Mouse (Mus musculus) midbrain, embryonic 12.5 days (tissue): Measurements from ENCODE around the gene Slc10a6. TPM values are rescaled to one million over a fixed set of nuclear protein-coding genes. Genes with fewer than 3 reads are reported as not detected.
A peak's percentile ranks its signal among the peaks of the same experiment; 100 is the strongest.

Source experiments
- ATAC-seq: fragments of 200-750 bp; cut with Nextera tagmentation; 2 replicates; pipeline ENCODE4 v1.8.0; 2017; ENCODE audit warnings: low read depth, moderate TSS enrichment, moderate library complexity; ENCODE audit not compliant: low FRiP score
- H3K27ac ChIP-seq: fragments of 300-500 bp; sonication (generic); replicated peaks from 2 replicates; pipeline ENCODE4 v1.5.1; 2016; ENCODE audit warnings: mild to moderate bottlenecking
- H3K27me3 ChIP-seq: fragments of 300-500 bp; sonication (generic); 2 replicates; pipeline ENCODE4 v1.6.1; 2016; ENCODE audit warnings: mild to moderate bottlenecking
- H3K36me3 ChIP-seq: fragments of 300-500 bp; sonication (generic); 2 replicates; pipeline ENCODE4 v1.6.1; 2016
- H3K4me1 ChIP-seq: fragments of 300-500 bp; sonication (generic); 2 replicates; pipeline ENCODE4 v1.6.1; 2016
- H3K4me2 ChIP-seq: fragments of 300-500 bp; sonication (generic); replicated peaks from 2 replicates; pipeline ENCODE4 v1.6.1; 2016; ENCODE audit warnings: mild to moderate bottlenecking, moderate library complexity
- H3K4me3 ChIP-seq: fragments of 300-500 bp; sonication (generic); 2 replicates; pipeline ENCODE4 v1.5.1; 2016; ENCODE audit warnings: mild to moderate bottlenecking
- H3K9ac ChIP-seq: fragments of 300-500 bp; sonication (generic); replicated peaks from 2 replicates; pipeline ENCODE4 v1.6.1; 2016; ENCODE audit warnings: mild to moderate bottlenecking, moderate library complexity
- H3K9me3 ChIP-seq: fragments of 300-500 bp; sonication (generic); 2 replicates; pipeline ENCODE4 v1.6.1; 2016; ENCODE audit warnings: mild to moderate bottlenecking
- WGBS: fragments of 180-500 bp; shearing (Covaris S2); methylation state at CpG from one replicate; pipeline ENCODE4 v1.1.7; 2016; 5-methylcytosine and 5-hydroxymethylcytosine counted together
- polyA plus RNA-seq: library from polyadenylated mRNA; unstranded; fragments of >200 nt; fragmentation: Nextera tagmentation; extraction: Ambion mirVana; gene quantifications from 2 replicates; pipeline ENCODE4 v1.2.1, GENCODE M21; 2016

Slc10a6 gene
- polyA plus RNA-seq, 1 experiment from 2014 or later, result not detected

DNA sequence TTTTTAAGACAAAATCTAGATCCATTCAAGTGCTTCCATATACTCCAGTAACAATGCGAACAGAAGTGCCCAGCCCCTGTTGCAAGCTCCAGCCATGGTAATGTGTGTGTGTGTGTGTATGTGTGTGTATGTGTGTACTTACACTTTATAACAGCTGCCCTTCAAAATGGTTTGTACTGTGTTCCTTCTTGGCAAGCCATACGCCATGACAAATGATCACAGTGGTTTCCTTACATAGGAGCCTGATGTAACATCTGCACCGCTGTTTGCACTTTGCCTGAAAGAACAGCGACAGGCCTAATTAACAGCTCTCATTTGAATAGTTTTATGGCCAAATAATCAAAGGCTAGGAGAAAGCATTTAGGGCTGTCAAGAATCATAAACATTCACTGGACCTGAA, 25.6 kb upstream of the Slc10a6 start:
- 78% methylated on average over 4 of the region's 4 CpGs for WGBS
- peak overlapping the region; percentile 94 for H3K4me2 ChIP-seq
- peak overlapping the region; percentile 61 for H3K4me3 ChIP-seq

DNA sequence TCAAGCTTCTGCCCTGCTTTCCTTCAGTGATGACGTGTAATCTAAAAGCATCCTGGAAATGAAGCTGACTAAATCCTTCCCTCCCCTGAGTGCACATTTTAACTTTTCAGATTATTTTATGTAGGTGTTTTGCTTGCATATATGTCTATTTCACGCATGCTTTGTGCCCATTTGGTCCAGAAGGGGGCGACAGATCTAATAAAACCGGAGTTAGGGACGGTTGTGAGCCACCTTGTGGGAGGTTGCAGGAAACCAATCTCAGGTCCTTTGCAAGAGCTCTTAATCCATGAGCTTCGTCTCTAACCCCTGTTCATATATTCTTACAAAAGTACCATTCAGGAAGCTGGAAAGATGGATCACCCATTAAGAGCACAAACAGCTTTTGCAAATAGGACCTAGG, 25.0 kb upstream of the Slc10a6 start:
- Histone ChIP-seq H3K4me3 (no peak overlapping the region), H3K4me1 (peaks cover 3% of the 10 kb centered on the region; the same call in 1 of the 2 replicates), H3K9ac (no peak overlapping the region), H3K36me3 (no peaks in the 10 kb centered on the region), H3K9me3 (no peaks in the 10 kb centered on the region), H3K27me3 (0 out of 2 replicates have a peak, but pooled peaks cover 12% of the 10 kb centered on the region), H3K4me2 (no peak overlapping the region), H3K27ac (no peak overlapping the region)
- WGBS, result 28% methylated on average over 6 of the region's 6 CpGs
- ATAC-seq, result no peak

More for the DNA sequence above, 25.6 kb upstream of the Slc10a6 start:
- Histone ChIP-seq H3K9me3 (no peaks in the 10 kb centered on the region), H3K27ac (no peak overlapping the region), H3K4me1 (peaks cover 3% of the 10 kb centered on the region; the same call in 1 of the 2 replicates), H3K36me3 (no peaks in the 10 kb centered on the region), H3K27me3 (0 out of 2 replicates have a peak, but pooled peaks cover 12% of the 10 kb centered on the region), H3K9ac (no peak overlapping the region)
- ATAC-seq, result no peak; the same call in 1 of the 2 replicates

DNA sequence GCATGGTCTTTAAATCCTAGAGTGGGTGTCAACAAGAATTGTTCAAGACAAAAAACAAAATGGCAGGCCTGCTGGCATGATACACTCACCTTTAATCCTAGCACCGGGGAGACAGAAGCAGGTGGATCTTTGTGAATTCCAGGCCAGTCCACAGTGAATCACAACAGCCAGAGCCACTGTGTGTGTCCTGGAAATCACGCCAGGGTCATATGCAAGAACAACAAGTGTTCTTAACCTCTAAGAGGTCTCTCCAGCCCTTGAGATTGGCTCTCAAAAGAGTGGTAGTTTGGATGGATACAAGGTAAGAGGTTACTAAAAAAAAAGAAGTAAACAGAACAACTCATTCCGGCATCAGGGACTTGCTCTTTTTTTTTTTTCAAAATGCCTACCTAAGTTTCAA, 18.1 kb upstream of the Slc10a6 start:
- H3K36me3 ChIP-seq, result no peaks in the 10 kb centered on the region
- no peak overlapping the region for H3K9ac ChIP-seq
- no peak overlapping the region for H3K4me2 ChIP-seq
- H3K9me3 ChIP-seq, result no peaks in the 10 kb centered on the region
- H3K4me3 ChIP-seq, result no peak overlapping the region
- WGBS, result 81% methylated on average over 3 of the region's 3 CpGs
- H3K27ac ChIP-seq, result no peak overlapping the region
- no peaks in the 10 kb centered on the region for H3K27me3 ChIP-seq
- H3K4me1 ChIP-seq, result no peaks in the 10 kb centered on the region
- no peak for ATAC-seq

DNA sequence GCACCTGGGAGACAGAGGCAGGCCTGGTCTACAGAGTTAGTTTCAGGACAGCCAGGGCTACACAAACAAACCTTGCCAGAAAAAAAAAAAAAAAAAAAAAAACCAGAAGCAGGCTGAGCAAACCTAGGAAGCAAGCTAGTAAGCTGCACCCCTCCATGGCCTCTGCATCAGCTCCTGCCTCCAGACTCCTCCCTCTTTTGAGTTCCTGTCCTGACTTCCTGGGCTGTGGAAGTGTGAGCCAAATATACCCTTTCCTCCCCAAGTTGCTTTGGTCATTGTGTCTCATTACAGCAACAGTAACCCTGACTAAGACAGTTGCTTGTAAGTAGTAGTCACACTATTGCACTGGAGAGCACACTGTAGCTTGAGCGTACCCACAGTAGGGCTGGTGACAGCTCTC, 15.0 kb upstream of the Slc10a6 start:
- ATAC-seq, result no peak

DNA sequence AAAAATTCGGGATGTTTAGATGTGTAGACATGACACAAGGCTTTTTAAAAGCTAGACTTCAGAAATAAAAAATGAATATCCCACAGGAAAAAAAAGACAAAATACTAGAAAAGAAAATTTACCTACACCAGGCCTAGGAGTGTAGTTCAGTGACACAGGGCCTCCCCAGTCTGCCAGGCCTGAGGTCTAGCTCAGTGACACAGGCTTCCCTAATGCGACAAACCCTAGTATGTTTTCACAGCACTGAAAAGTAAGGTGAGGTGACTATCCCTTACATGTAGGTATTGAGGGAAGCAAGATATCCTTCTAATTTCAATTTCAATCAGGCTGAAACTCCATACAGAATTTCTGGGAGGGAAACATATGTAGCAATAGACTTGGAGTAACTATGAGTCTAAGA, 8.0 kb upstream of the Slc10a6 start:
- Histone ChIP-seq H3K27me3 (no peaks in the 10 kb centered on the region), H3K4me3 (no peak overlapping the region), H3K36me3 (no peaks in the 10 kb centered on the region), H3K9me3 (no peaks in the 10 kb centered on the region), H3K27ac (no peak overlapping the region), H3K9ac (no peak overlapping the region), H3K4me2 (no peak overlapping the region), H3K4me1 (no peaks in the 10 kb centered on the region)
- no peak for ATAC-seq
- WGBS, result 85% methylated on average over 2 of the region's 2 CpGs

More for the DNA sequence above, 15.0 kb upstream of the Slc10a6 start:
- H3K4me3 ChIP-seq, result no peak overlapping the region
- no peaks in the 10 kb centered on the region for H3K36me3 ChIP-seq
- WGBS, result 100% methylated on average over 1 of the region's 1 CpGs
- H3K4me2 ChIP-seq, result no peak overlapping the region
- H3K4me1 ChIP-seq, result no peaks in the 10 kb centered on the region
- no peaks in the 10 kb centered on the region for H3K27me3 ChIP-seq
- no peaks in the 10 kb centered on the region for H3K9me3 ChIP-seq
- no peak overlapping the region for H3K9ac ChIP-seq
- no peak overlapping the region for H3K27ac ChIP-seq

DNA sequence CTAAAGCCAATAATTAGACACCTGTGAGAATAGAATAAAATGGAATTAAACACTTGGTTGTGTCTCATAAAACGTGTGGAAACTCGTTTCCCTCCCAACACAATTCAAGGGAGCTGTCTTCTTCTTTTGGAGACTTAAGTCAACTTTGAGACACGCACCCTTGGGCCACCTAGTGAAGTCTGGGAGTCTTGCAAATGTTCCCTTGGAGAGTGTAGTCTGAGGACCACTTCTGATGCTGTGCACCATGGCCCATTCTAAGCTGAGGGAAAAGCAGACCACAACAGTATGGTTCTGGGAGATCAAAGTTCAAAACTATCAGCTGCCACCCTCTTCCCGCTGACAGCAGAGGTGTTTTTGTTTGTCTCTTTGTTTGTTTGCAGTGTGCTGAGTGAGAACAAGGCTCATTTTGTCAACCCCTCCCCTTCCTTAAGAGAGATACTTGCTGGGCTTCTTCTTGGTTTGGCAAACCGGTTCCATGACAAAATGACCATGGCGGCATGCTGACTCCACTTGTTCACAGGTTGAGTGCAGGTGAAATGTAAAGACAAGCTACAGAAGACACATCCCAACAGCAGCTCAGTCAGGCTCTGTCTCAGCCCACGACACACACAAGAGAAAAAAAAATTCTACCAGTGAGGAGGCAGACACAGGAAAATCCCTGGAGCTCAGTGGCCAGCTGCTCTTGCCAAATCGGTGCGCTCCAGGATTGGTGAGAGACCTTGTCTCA, 814 bp upstream of the Slc10a6 start:
- Histone ChIP-seq H3K9me3 (no peaks in the 10 kb centered on the region), H3K27ac (no peak overlapping the region), H3K9ac (no peak overlapping the region), H3K4me2 (no peak overlapping the region), H3K4me1 (no peaks in the 10 kb centered on the region), H3K36me3 (no peaks in the 10 kb centered on the region), H3K27me3 (no peaks in the 10 kb centered on the region), H3K4me3 (no peak overlapping the region)
- no peak for ATAC-seq
- WGBS, result 81% methylated on average over 9 of the region's 9 CpGs

DNA sequence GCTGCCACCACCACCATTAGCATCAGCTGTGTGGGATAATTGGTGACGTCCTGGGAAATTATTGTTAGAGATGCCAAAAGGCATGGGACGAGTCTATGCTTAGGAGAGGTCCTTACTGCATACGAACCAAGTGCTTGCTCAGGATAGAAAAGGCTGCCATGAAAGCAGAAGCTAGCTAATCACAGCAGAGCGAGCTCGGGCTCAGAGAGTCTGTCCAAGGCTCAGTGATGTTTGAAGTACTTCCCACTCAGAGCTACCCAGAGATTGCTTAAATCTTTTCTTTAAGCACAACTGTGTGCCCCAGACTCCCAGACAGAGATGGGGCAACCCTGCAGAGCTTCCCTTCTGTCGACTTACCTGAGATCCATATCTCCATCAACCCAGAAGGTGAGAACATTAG, 704 bp downstream of the Slc10a6 start:
- 83% methylated on average over 6 of the region's 6 CpGs for WGBS
- H3K4me3 ChIP-seq, result no peak overlapping the region
- no peaks in the 10 kb centered on the region for H3K36me3 ChIP-seq
- no peak overlapping the region for H3K27ac ChIP-seq
- H3K9me3 ChIP-seq, result no peaks in the 10 kb centered on the region
- H3K9ac ChIP-seq, result no peak overlapping the region
- no peaks in the 10 kb centered on the region for H3K27me3 ChIP-seq
- H3K4me1 ChIP-seq, result no peaks in the 10 kb centered on the region
- ATAC-seq, result no peak
- no peak overlapping the region for H3K4me2 ChIP-seq

DNA sequence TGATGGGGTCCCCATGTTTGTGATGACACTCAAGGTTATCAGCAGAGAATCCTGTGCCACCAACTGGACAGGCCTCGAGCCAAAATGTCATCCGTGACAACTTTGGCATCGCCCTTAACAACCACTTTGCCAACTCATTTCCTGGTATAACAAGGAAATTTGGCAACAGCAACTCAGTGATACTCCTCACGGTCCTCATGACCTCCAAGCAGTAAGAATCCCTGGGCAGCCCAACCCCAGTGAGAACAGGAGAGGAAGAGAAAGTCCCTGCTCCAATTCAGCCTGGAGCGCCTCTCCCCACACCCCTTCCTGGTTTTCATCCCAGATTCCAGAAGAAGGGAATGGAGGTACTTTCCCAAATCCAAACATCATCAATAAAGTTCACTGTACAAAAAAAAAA, 4.4 kb downstream of the Slc10a6 start:
- Histone ChIP-seq H3K4me3 (no peak overlapping the region), H3K4me2 (no peak overlapping the region), H3K36me3 (no peaks in the 10 kb centered on the region), H3K27ac (no peak overlapping the region), H3K27me3 (no peaks in the 10 kb centered on the region), H3K9me3 (no peaks in the 10 kb centered on the region), H3K9ac (no peak overlapping the region), H3K4me1 (no peaks in the 10 kb centered on the region)
- WGBS, result 96% methylated on average over 5 of the region's 5 CpGs
- ATAC-seq, result no peak

DNA sequence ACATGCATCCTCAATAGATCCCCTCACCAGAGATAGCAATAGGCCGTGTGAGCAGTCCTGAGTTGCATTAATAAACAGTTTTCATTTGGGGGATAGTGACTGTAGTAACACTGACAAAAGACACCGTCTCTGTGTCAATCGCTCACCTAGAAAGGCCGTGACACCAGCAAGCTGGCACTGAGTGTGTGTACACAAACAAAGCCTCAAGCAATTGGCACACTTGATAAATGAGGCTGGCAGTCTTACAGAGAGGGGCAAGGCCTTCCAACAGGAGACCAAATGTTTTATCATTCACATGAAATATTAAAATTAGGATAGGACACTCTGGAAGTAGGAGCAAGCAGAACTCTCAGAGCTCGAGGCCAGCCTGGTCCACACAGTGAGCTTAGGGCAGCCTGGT, 6.9 kb downstream of the Slc10a6 start:
- ATAC-seq, result no peak
- H3K4me2 ChIP-seq, result no peak overlapping the region
- WGBS, result 84% methylated on average over 5 of the region's 5 CpGs
- no peak overlapping the region for H3K4me3 ChIP-seq
- no peaks in the 10 kb centered on the region for H3K27me3 ChIP-seq
- no peak overlapping the region for H3K27ac ChIP-seq
- no peak overlapping the region for H3K9ac ChIP-seq
- no peaks in the 10 kb centered on the region for H3K36me3 ChIP-seq
- H3K9me3 ChIP-seq, result no peaks in the 10 kb centered on the region
- no peaks in the 10 kb centered on the region for H3K4me1 ChIP-seq

DNA sequence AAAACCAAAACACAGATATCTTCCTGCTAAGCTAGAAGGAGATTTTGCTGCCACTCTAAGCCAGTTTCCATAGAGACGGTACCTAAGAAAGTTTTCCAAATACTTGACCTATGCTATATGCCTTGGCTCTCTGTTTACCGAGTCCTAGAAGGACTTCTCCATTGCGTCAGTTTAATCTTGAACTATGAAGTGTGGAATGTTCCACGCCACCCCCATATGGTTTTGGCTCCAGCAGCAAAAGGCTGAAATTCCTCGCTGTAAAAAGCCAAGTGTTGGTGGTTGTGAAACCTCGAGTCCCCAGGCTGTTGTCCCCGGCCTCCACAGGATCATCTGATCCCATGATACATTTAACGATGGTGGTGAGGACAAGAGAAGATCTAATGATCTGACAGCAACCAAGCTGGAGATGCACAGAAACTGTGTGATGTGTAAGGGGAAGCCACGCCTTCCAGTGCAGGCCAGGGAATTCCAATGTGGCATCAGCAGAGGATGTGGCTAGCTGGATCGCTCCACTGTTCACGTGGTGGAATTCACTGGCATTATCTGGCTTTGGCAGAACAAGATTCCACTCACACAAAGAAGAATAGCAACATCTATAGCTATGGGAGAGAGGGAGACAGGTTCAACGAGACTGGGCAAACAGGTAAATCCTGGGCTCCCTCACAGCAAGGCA, 8.8 kb downstream of the Slc10a6 start:
- H3K9ac ChIP-seq, result no peak overlapping the region
- H3K27me3 ChIP-seq, result no peaks in the 10 kb centered on the region
- H3K4me2 ChIP-seq, result no peak overlapping the region
- no peak overlapping the region for H3K4me3 ChIP-seq
- H3K4me1 ChIP-seq, result no peaks in the 10 kb centered on the region
- no peaks in the 10 kb centered on the region for H3K36me3 ChIP-seq
- 81% methylated on average over 12 of the region's 12 CpGs for WGBS
- H3K27ac ChIP-seq, result no peak overlapping the region
- no peak for ATAC-seq
- H3K9me3 ChIP-seq, result no peaks in the 10 kb centered on the region

DNA sequence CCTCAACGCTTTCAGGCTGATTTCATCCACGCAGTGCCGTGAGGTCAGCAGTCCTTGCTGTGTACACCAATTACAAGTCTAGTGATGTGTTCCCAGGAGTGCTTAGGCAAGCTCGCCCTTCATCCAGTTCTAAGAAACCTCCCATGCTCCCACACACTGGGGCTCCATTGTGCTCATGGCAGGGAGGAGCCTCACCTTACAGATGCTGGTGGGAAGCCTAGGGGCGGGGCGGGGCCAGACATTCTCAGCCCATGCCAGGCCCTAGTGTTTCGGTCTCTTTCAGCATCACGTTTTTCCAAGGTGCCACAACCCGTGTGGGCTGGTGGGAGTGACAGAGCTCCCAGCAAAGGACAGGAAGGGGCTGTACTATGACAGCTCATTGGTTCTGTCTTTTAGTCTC, 12.0 kb downstream of the Slc10a6 start:
- Histone ChIP-seq H3K9me3 (no peaks in the 10 kb centered on the region), H3K36me3 (no peaks in the 10 kb centered on the region), H3K27me3 (no peaks in the 10 kb centered on the region), H3K4me3 (no peak overlapping the region), H3K4me2 (no peak overlapping the region), H3K4me1 (no peaks in the 10 kb centered on the region), H3K27ac (no peak overlapping the region), H3K9ac (no peak overlapping the region)
- ATAC-seq, result no peak
- 58% methylated on average over 9 of the region's 9 CpGs for WGBS

DNA sequence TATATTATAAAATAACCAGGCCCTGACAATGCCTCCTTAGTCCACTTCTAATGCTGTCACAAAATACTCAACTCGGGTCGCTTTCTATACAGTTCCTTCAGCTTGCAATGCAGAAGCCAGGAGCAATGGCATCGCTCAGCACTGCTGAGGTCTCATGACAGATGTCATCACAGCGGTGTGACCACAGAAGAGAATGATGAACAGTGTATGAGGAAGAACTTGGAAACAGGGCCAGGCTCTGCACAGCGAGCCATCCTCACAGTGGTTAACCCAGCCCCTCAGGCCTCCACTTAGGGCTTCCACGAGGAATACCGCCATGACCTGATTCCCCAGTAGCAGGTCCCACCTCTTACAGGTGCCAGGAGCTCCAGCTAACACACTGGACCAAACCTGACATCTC, 14.8 kb downstream of the Slc10a6 start:
- WGBS, result 94% methylated on average over 7 of the region's 7 CpGs

More for the DNA sequence above, 14.8 kb downstream of the Slc10a6 start:
- Histone ChIP-seq H3K9me3 (no peaks in the 10 kb centered on the region), H3K4me1 (no peaks in the 10 kb centered on the region), H3K36me3 (no peaks in the 10 kb centered on the region), H3K4me2 (no peak overlapping the region), H3K27me3 (no peaks in the 10 kb centered on the region), H3K9ac (no peak overlapping the region), H3K27ac (no peak overlapping the region), H3K4me3 (no peak overlapping the region)
- ATAC-seq, result no peak
